Mouse (Mus musculus): ENCODE measurements around the gene Apol6.

Gene Apol6

GRCm38 (mm10) chr15:77070745-77071268 lies 26.3 kb downstream of the Apol6 start:
- DNase-seq (ENCODE audit: low spot score in 2 of 2): no peak

DNA sequence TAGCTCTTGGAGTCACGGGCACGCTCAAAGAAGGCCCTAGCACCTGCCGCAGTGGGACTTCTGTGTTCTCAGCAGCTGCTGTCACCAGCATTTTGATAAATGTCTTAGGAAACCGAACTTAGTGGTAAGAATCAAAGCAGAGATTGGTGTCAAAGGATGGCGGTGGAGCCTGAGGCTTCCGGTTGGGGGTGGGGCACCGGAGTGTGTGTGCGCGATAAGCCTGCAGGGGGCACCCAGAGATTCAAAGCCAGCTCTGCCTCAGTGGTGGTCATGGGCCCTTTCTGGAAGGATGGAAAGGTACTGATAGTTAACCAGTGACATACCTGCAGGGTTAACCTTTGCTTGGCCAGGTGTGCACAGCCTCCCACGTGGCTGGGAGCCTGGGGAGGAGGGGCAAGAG lies 27.0 kb downstream of the Apol6 start:
- no peak for DNase-seq (ENCODE audit: low spot score in 2 of 2)

DNA sequence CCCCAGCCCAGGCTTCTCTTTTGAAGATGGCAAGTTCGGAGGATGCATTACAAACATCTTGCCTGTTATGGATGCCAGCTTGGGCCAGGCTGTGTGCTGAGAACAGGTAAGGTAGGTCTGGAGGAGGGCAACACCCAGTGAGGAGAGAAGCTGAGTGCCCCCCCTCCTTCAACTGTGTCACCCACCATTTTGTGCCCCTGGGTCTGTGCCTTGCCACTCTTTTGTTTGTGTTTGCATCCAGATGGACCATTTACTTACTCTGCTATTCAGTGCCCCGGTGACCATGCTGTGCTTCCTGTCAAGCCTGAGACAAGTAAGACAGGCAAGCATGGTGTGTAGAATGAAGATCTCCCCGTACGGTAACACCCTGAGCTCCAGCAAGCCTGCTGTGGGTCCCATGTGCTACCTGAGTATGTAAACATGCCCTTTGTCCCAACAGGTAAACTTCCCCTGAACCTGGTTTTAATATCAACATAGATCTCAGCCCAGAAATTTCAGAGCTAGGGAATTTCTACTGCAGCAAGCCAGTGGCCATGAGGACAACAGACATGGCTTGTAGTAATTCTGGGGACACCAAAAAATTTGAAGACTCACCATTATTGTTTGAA lies 28.1 kb downstream of the Apol6 start:
- no peak for DNase-seq (ENCODE audit: low spot score in 2 of 2)

DNA sequence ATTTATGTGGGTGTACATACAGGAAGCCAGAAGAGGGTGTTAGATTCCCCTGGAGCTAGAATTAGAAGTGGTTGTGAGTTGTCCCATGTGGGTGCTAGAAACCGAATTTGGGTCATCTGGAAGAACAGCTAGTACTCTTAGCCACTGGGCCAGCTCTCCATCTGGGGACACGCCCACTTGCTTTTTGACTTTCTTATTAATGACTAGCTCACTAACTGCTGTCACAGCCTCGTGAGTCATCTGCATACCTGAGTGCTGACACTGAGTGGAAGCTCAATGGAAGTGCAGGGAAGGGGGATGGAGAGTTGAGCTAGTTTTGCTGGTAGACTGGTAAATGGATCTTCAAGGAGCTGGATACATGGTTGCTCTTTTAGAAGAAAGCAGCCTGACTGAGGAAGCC lies 32.0 kb downstream of the Apol6 start:
- DNase-seq (ENCODE audit: low spot score in 2 of 2): no peak

- DNase-seq (ENCODE audit: low spot score in 2 of 2): no peak
Observed at GRCm38 (mm10) chr15:77077906-77078305, 33.4 kb downstream of the Apol6 start.

- no peak for DNase-seq (ENCODE audit: low spot score in 2 of 2)
Observed at GRCm38 (mm10) chr15:77078786-77079185, 34.3 kb downstream of the Apol6 start.

DNA sequence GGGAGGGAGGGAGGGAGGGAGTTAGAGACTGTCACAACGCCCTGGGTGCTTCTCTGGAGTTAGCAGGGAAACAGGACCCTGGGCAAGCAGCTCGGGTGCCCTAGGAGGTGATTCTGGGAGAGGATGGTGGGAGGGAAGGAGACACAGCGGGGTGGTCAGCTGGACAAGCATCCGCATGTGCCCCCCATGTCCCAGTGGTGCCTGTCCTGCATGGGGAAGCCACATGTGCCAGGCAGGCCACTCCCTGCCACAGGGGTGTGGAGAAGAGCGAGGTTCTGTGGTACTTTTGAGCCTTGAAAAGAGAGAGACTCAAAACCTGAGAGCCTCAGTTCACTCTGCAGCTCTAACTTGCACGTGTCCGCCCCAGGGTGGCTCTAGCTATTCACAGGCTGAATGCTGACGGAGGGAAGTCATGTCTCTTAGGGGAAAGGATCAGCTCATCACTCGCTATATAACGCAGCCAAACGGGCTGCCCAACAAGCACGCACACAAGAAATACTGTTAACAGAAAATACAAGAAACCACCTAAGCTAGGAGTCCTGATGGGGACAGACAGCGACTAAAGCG lies 34.8 kb downstream of the Apol6 start:
- no peak for DNase-seq (ENCODE audit: low spot score in 2 of 2)

GRCm38 (mm10) chr15:77079890-77080361 lies 35.4 kb downstream of the Apol6 start:
- no peak for DNase-seq (ENCODE audit: low spot score in 2 of 2)

- no peak for DNase-seq (ENCODE audit: low spot score in 2 of 2)
Observed at GRCm38 (mm10) chr15:77080684-77081254, 36.2 kb downstream of the Apol6 start.

- DNase-seq (ENCODE audit: low spot score in 2 of 2): no peak
Observed at GRCm38 (mm10) chr15:77081454-77081853, 36.9 kb downstream of the Apol6 start.

DNA sequence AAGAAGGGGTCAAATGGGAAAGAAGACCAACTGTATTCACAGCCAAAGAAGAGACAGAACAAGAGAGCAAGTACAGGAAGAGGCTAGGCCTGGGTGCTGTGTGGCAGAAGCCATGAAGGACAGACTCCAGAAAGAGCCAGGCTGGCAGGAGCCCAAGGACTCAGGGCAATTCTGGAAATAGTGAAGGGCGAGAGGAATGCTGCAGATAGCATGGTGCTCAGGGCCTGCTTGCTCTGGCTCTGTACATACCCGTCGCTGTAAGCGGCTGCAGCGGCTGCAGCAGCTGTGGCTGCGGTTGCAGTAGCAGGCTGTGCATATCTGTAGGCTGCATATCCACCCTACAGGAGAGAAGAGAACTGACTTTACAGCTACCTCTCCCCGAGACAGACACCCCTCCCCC lies 41.3 kb downstream of the Apol6 start:
- no peak for DNase-seq (ENCODE audit: low spot score in 2 of 2)

- DNase-seq (ENCODE audit: low spot score in 2 of 2): no peak
Observed at GRCm38 (mm10) chr15:77086488-77086887, 42.0 kb downstream of the Apol6 start.

GRCm38 (mm10) chr15:77089249-77089648 lies 44.7 kb downstream of the Apol6 start:
- no peak for DNase-seq (ENCODE audit: low spot score in 2 of 2)

DNA sequence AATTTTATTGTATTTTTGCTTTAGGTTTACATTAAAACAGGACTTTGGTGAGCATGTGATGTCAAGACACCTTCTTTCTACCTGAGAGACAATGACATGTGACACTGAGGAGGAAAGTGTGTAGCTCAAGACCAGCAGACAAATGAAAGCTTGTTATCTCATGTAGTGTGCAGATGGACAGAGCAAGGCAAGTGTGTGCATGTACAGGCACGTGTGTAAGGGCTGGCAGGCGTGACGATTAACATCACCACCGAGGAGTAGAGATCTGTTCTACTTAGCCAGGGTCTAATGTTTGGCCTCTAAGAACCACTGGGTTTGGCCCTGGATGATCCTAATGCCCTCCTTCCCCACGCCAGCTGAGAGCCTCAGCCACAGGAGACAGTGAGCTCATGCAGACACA lies 46.0 kb downstream of the Apol6 start:
- DNase-seq (ENCODE audit: low spot score in 2 of 2): no peak

- DNase-seq (ENCODE audit: low spot score in 2 of 2): no peak
Observed at GRCm38 (mm10) chr15:77091394-77091793, 46.9 kb downstream of the Apol6 start.

- DNase-seq (ENCODE audit: low spot score in 2 of 2): no peak
Observed at GRCm38 (mm10) chr15:77094431-77094830, 49.9 kb downstream of the Apol6 start.

- no peak for DNase-seq (ENCODE audit: low spot score in 2 of 2)
Observed at GRCm38 (mm10) chr15:77095216-77095615, 50.7 kb downstream of the Apol6 start.

DNA sequence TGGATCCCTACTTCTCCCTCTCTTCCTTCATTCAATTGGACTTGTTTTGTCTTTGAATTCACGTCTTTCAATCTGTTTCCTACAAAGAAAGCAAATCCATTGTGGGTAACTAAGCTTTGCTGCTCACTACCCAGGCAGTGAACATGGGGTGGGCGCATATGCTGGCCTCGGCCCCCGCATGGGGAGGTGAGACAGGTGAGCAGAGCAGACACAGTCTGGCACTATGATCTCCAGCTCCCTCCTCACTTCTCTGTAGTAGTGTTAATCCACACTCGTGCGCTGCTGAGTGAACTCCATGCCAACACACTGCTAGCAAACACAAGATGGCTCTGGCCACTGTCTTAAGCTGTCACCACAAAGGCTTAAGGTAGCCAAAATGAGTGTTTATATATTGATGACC lies 52.8 kb downstream of the Apol6 start:
- no peak for DNase-seq (ENCODE audit: low spot score in 2 of 2)

DNA sequence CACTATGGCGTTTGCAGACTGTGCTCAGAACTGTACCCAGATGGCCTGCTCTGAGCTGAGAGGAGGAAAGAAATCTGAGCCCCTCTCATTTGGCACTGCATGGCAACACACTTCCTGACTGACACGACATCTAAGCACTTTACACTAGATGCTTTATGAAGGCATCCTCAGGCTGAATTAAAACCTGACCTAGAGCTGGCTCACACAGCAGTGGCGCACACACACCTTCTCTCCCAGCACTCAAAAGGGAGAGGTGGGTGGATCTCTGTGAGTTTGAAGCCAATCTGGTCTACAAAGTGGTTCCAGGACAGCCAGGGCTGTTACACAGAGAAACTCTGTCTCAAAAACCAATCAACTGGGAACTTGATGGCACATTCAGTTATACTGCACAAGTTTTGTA lies 55.2 kb downstream of the Apol6 start:
- DNase-seq (ENCODE audit: low spot score in 2 of 2): no peak

DNA sequence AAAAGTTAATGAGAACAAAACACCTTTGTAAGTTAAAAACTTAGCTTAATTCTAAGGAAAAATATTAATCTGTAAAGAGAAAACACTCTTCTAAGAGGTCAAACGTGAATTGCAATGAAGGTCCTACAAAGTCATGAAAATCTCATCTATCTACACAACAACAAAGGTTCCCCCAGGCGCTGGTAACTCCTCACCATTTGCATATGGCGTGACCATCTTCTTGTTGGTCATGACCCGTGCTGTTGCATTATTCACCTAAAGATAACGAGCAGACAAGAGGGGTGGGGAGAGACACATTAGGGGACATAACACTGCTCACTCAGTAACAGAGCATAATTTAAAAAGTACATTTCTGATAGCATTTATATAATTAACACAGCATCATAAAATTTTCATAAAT lies 58.2 kb downstream of the Apol6 start:
- no peak for DNase-seq (ENCODE audit: low spot score in 2 of 2)

GRCm38 (mm10) chr15:77104349-77105158 lies 60.0 kb downstream of the Apol6 start:
- no peak for DNase-seq (ENCODE audit: low spot score in 2 of 2)

DNA sequence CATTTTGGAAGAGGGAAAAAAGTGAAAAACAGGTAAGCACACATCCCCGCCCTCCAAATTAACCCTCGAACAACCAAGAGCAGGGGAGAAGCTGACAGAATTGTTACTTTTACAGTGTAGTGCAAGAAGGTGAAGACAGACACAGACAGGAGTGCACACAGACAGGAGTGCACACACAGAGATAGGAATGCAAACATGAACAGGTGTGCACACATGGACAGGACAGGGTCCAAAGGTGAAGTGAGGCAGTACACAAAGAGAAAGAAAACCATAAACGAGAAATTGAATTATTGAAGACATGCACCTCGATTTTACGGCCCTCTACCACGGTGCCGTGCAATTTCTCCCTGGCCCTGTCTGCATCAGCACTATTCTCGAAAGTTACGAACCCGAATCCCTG lies 60.7 kb downstream of the Apol6 start:
- no peak for DNase-seq (ENCODE audit: low spot score in 2 of 2)

All from frontal cortex, postnatal 25 days (tissue).